Mouse (Mus musculus) gastrocnemius, adult 8-10 months (tissue): ENCODE results near the gene Gm15737. TPM values are rescaled to one million over a fixed set of nuclear protein-coding genes. Genes with fewer than 3 reads are reported as not detected.

Source experiments
- DNase-seq, 2 experiments: peaks; one replicate each; pipeline ENCODE4 v3.0.0; 2022; ENCODE audit warnings: low spot score in 2 of 2
- total RNA-seq, 4 experiments: library from RNA; stranded (reverse); gene quantifications; 2 replicates each; pipeline ENCODE4 v1.2.4; 2022

Gene Gm15737
- total RNA-seq, 4 experiments from 2014 or later: 0.25 to 0.73 (median 0.56) TPM

DNA sequence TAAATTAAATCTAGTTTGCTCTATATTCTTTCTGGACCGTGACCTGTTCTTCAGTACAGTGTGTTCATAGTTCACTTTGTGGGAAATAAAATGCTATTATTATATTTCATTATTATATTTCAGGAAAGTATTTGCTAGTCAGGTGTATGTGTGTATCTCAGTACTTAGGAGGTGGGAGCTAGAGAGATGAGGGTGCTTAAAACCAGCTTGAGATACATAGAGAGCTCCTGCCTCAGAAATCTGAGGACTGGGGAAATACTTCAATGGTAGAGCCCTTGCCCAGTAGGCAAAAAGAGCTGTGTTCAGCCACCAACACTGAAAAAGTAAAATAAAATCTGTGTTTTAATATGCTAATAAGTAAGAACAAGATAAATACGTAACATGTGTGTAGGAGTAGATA, 6.2 kb downstream of the Gm15737 start:
- no peak for DNase-seq

DNA sequence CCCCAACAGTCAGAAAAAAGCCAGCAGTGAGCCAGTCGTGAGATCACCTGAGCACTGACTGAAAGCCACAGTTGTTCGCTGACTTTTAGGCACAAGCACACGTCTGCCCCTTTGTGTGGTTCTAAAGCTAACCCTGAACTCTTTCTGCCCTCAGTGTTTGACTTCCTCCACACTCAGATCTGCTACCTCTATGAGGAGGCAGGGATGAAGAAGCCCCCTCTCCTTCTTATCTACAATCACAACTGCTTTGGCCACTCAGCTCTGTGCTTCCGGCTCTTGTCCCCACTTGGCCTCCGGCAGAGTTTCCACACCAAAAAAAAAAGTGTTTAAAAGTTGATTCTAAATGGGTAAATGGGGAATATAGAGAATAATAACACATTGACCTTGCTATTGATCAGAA, 7.0 kb downstream of the Gm15737 start:
- DNase-seq: no peak

DNA sequence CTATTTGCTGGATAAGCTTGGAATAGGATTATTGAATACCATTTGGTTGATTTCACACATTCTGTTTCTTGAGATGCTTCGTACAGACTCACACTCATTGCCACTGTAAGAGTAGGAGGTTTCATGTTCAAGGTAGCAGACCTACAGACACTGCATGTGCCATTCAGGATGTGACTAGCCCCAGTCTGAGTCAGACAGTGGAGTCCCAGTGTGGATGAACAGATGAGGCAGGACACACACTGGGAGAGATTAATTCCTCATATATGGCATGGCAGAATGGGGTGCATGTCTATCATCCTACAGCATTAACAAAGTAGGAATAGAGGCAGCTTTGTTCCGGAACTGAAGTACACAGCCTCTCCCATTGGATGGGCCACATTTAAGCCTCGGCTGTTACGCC, 8.1 kb downstream of the Gm15737 start:
- no peak for DNase-seq

DNA sequence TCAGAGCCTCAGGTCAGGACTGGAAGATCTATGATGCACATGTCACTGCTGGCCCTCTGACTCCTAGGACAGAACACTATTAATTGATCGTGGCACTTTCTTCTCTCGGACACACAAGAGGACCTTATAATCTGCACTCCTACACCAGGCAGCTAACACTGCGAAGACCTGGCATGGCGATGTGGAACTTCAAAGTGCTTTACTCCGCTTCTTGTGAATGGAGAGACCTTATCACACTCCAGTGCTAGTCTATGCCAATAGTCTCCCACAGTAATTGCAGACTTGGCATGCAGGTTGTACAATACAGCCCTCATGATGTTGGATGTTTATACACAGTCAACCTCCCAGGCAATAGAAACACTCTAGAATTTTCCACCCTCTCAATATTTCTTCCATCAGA, 9.6 kb downstream of the Gm15737 start:
- DNase-seq: no peak

DNA sequence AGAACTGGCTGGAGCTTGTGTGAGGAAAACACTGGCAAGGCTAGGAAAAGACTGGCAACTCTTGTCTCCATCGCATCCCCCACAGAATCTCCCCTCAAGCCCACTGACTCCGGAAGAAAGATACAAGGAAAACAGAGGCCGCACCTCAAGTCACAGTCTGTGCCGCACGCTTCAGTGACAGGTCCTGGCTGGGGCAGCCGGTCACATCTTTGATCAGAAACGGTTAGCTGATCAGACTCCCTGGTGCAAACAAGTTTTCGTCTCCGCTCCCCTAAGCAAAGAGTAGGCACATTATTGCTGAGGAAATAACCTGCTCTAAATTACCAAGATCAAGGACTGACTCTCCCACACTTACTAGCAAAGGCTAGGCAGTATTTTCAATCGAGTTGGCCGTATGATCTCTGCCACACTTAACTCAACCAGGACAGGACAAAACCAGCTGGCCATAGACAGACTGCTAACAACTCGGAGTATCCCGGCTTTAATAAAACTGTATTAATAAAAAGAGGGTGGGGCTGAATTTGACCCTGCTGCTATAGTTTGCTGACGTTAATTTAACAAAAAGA, 10.6 kb downstream of the Gm15737 start:
- no peak for DNase-seq

DNA sequence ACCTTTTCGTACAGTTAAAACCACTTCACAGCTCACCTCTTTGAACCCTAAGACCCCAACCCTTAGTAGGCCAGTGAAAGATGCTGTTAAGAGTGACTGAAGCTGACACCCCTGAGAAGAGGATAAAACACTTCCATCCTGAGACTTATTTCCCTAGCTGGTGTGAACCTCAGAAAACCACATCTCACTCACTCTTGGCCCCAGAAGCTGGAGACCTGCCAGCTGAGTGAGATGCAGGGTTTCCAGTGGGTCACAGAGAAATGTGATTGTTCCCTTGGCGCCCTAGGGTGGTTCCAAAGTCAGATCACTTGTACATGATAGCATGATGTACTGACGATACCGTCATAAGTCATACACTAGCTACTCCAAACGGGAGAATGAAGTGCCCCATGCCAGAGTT, 13.3 kb downstream of the Gm15737 start:
- DNase-seq: no peak

DNA sequence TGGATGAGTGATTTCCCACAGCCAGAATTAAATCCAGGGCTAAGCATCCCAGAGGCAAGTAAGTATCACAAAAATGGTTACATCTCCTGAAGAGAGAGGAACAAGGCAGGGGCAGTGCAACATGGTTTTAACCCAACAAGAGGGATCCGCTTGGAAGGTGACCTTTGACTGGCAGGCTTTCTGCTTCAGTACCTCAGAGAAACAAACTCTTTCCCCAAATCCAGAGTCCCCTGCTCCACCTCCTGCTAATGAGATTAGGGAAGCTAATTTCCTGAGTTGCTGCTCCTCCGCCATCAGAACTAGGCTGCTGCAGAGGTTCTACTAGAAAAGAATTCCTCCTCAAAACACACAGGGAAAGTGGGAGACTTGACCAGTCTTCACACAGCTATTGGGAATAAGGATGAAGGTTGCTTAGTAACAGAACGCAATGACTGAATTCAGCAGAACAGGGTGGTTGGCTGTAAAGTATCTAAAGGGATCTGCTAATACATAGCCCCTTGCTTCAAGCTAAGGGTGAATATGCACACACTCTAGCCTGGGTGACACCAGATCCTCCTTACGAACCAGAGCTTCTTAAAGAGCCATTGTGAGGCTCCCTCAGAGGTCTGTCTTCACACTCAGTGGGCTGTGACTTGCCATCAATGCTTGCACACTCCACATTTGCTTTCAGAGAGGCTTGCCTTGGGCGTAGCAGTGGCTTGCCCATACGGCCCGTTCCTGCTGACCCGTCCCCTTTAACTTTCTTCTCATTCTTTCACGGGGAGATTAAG, 14.2 kb downstream of the Gm15737 start:
- no peak for DNase-seq

DNA sequence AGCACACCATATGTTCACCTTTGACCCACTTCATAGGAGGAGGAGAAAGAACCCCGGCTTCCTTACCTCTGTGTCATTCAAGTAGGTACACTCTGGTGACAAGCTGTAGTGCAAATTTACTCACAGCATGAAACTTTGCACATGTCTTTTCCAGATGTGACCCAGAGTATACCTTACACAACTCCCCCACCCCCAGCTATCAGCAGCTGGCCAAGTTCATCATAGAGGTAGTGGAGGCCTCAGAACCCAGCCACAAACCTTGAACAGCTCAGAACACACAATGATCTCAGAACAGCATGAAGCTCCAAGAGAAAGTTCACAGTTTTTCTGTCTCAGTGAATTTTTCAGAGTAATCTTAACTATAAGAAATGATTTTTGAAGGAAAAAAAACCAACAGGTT, 22.4 kb downstream of the Gm15737 start:
- no peak for DNase-seq

DNA sequence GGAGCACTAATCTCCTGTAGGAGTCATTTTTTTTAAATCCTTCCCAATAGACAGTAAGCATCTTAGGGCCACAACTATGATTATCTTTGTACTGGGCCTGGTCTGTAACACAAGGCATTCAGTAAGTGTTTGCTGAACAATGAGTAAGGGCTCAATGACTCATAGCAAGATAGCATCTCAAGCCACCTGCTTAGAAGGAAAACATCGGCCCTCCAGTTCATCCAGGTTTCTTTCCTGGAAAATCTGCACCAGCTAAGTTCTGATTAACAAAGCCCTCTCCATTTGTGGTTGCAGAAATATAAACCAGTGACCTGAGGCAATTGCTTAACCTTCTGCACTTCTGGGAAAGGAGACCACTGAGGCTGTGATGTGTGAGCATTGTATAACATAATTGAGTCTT, 34.9 kb downstream of the Gm15737 start:
- no peak for DNase-seq

DNA sequence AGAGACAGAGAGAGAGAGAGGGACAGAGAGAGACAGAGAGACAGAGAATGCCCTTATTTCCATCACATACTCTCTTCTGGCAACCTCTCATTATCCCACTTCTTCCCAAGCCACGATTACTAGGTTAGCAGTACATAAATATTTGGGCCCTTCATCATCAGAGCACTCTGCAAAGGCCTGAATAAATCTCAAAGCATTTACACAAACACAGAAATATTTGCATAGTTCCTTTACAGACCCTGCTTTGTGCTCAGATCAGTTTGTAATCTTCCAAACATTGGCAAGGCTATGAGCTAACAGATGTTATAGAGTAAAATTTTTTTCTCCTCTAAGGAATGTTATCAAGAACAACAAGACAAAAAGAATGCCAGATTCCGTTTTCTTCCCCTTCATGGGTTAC, 35.3 kb downstream of the Gm15737 start:
- no peak for DNase-seq

DNA sequence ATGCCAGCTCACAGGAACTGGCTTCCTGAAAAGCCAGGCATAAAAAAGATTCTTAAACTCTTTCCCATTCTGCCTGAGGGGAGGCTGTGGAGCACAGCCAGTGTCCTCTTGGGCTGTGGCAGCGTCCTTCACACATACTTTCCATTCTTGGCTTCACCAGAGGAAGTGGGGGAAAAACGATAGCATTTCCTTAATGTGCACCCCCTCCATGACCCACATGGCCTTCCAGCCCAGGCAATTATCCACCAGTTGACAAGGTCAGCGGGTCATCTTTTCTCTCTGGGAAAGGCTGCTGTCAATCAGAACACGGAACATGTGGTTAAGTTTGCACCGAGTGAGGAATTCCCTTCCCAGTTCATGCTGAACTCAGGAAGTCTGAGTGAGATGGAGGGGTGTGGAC, 36.8 kb downstream of the Gm15737 start:
- DNase-seq: peak; percentile 22 to 23

DNA sequence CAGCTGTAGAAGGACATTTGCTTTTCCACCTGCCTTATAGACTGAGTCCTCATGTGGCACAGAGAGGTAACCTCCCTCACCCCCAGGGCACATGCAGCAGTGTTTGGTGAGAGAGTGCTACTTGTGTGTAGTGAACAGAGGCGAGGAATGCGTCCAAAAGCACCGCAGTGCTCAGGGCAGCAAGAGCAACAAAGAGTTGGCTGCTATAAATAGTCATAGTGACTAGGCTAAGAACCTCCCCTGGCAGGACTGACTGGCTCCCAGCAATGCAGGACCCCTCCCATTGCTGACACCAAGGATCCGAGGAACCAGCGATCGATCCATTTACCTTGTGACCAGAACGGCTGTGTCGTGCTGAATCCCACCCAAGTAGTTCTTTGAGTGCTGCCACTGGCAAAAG, 40.2 kb downstream of the Gm15737 start:
- no peak for DNase-seq

DNA sequence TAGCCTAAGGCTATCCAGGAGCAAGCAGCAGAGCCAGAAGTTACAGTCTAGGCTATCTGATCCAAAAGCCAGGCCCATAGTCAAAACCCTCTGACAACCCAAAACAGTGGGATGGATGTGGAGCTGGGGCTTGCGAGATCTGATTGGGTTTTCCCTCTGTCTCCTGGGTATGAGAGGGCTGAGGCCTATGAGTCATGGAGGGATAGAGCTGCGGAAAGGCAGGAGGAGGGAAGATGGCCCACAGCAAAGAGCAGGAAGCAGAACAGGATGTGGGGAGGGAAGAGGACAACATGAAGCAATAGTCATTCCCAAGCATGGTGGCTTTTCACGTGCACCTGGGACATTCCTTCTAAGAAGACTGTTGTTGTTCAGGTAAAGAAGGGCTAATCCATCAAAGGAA, 41.5 kb downstream of the Gm15737 start:
- DNase-seq: no peak

DNA sequence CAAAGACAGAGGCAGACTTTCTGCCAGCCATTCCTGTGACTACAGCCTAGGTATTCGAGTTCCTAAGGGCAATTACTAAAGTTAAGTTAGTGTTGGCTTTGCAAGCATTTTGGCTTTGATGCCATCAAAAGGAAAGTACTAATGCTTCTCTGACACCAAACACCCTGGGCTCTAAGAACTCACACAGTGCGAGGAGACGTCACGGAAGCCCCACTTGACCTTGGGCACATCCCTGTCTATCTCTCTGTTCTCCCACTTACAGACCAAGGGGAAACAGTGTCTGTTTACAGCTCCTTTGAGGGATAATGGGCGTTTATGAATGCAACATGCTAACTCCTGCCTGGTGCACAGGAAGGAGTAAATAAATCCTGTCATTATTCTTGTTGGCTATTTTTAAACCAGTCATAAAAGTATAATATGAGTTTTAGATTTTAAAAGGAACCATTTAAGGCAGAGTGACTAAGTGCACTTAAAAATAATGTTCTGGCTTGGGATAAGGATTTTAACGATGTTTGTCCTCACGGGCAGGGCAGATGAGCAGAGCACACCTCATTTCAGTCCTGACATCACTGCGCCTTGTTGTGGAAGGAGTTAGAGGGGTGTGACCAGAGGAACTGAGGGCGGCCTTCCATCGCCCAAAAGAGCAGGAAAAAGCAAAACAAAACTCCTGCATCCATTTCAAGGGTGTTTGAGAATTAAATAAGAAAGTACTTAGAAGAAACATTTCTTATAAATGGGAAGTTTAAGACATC, 52.0 kb downstream of the Gm15737 start:
- no peak for DNase-seq

DNA sequence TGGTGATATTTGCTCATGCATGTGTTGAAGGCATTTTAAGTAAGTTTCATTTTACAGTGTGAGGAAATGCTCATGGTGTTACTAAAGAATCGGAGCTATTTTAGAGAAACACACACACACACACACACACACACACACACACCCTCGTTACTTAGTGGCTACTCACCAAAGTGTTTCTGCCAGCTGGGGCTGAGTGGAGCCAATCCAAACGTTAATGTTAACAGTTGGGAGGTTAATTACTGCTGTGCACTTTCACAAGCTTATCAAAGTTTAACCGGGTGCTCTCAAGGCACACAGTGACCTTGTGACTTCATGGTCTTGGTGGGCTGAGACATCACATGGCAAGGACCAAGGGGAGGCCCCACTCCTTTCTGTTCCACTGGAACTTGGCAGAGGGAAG, 52.7 kb downstream of the Gm15737 start:
- no peak for DNase-seq

DNA sequence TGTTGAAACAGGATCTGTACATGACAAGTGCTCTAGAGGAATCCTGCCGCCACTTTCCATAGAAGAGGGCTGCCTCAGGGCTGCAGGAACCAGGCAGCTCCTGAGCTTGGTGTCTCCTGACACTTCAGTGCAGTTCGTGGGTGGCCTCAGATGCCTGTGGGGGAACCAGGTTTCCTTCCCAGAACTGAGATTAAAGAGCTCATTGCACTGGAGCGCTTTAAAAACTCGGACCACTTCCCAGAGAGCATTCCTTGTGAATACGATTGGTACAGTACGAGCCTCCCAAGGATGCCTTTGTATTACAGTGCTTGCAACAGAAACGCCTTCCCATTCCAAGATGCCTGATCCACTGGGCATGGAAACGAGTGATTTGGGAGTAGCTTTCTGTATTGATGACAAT, 55.4 kb downstream of the Gm15737 start:
- no peak for DNase-seq

DNA sequence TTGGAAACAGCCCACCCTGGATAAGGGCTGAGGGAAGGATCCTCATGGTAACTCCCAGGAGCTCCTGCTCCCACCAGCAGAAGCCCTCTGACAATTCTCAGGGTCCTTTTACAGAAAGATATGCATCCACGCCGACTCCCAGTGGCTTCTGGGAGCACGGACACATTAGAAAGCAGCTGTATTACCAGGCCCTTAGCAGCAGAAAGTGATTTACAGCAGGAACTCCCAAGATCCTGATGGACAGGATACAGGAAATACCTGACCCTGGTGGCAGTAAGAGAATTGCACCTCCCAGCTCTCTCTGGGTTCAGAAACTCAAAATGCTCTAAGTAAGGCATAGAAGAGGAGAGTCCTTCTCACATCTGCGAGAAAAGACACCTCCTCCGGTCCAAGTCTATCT, 59.1 kb downstream of the Gm15737 start:
- no peak for DNase-seq

Other genes with a start within 250 kb of the Gm15737 start
- 1 to 10 TPM; 1.2 to 1.6 (median 1.3) TPM for gene Prickle2, start 163.2 kb upstream of the Gm15737 start, total RNA-seq
- under 1 TPM in 1 of 4 experiments, not detected in 3; 0.15 TPM for gene A730049H05Rik, start 52.9 kb upstream of the Gm15737 start, total RNA-seq
- 1 to 10 TPM; 1.5 to 3.0 (median 2.1) TPM for gene Adamts9, start 74.1 kb downstream of the Gm15737 start, total RNA-seq